Mouse (Mus musculus): Measurements from ENCODE around the gene Hoxc4.

DNA sequence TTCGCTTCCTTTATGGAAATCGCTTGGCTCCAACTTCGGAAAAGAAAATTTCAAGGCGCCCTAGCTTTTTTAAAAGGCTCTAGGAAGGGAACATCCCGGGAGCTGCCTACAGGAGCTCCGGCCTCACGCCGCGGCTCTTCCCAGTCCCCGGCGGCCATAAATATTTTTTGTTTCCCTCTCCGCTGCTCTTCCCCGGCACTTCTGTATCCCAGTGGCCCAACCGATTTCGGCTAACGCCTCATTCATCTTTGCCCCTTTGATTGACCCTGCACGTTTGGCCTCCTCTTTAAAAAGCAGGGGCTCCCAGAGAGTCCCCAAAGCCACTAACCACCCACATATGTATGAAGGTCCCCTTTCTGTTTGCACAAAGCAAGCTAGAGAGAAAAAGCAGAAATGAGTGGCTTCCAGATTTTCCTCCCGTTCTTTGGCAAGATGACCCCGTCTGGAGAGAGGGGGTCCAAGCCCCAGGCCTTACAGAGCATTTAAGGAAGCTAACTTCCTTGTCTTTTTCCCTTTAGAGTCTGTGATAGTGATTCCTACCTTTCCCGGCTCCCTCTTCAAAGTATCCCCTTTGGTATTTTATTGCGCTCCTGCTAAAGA lies 40.8 kb downstream of the Hoxc4 start:
- TF ChIP-seq CTCF (IDR thresholded peaks at IDR 0.05; ENCODE audit: low read depth) (no peak), EP300 (IDR thresholded peaks at IDR 0.05; ENCODE audit: low read depth) (no peak)

Data from liver, embryonic 14.5 days (tissue).